Mouse (Mus musculus) hindbrain, embryonic 14.5 days (tissue): ENCODE measurements around the gene Kcnd3. TPM values are rescaled to one million over a fixed set of nuclear protein-coding genes. Genes with fewer than 3 reads are reported as not detected.

ENCODE experiments used
- ATAC-seq: fragments of 200-750 bp; cut with Nextera tagmentation; 2 replicates; pipeline ENCODE4 v1.8.0; 2017; ENCODE audit warnings: moderate number of reproducible peaks, mild to moderate bottlenecking, moderate TSS enrichment, moderate library complexity; ENCODE audit not compliant: low FRiP score
- DNase-seq: peaks from one replicate; pipeline ENCODE4 v3.0.0-alpha.2; 2015; ENCODE audit warnings: low spot score
- H3K27ac ChIP-seq: fragments of 300-500 bp; sonication (generic); 2 replicates; pipeline ENCODE4 v1.5.1; 2014; ENCODE audit warnings: mild to moderate bottlenecking, moderate library complexity
- H3K27me3 ChIP-seq: fragments of 300-500 bp; sonication (generic); 2 replicates; pipeline ENCODE4 v1.6.1; 2014; ENCODE audit warnings: mild to moderate bottlenecking, low read length, mixed read lengths; ENCODE audit not compliant: control insufficient read depth, insufficient read depth
- H3K36me3 ChIP-seq: fragments of 300-500 bp; sonication (generic); replicated peaks from 2 replicates; pipeline ENCODE4 v1.6.1; 2014; ENCODE audit not compliant: control insufficient read depth, insufficient read depth
- H3K4me1 ChIP-seq: fragments of 300-500 bp; sonication (generic); replicated peaks from 2 replicates; pipeline ENCODE4 v1.6.1; 2014; ENCODE audit warnings: antibody characterized with exemption, low read length, mixed read lengths; ENCODE audit not compliant: control insufficient read depth, insufficient read depth
- H3K4me2 ChIP-seq: fragments of 300-500 bp; sonication (generic); replicated peaks from 2 replicates; pipeline ENCODE4 v1.6.1; 2014; ENCODE audit warnings: mild to moderate bottlenecking, moderate library complexity
- H3K4me3 ChIP-seq: fragments of 300-500 bp; sonication (generic); replicated peaks from 2 replicates; pipeline ENCODE4 v1.5.1; 2014; ENCODE audit warnings: mild to moderate bottlenecking, low read length
- H3K9ac ChIP-seq: fragments of 300-500 bp; sonication (generic); 2 replicates; pipeline ENCODE4 v1.6.1; 2014
- H3K9me3 ChIP-seq: fragments of 300-500 bp; sonication (generic); 2 replicates; pipeline ENCODE4 v1.6.1; 2016; ENCODE audit warnings: low read length; ENCODE audit not compliant: control insufficient read depth
- WGBS: fragments of 180-500 bp; shearing (Covaris S2); extraction: QIAGEN DNeasy Blood & Tissue Kit; methylation state at CpG from one replicate; pipeline ENCODE4 v1.1.7; 2014; 5-methylcytosine and 5-hydroxymethylcytosine counted together
- polyA plus RNA-seq: library from polyadenylated mRNA; unstranded; fragments of >200 nt; fragmentation: Nextera tagmentation; extraction: Ambion mirVana; gene quantifications from 2 replicates; pipeline ENCODE4 v1.2.1, GENCODE M21; 2014

Gene Kcnd3
- polyA plus RNA-seq, 1 experiment from 2014 or later = 11.7 TPM

DNA sequence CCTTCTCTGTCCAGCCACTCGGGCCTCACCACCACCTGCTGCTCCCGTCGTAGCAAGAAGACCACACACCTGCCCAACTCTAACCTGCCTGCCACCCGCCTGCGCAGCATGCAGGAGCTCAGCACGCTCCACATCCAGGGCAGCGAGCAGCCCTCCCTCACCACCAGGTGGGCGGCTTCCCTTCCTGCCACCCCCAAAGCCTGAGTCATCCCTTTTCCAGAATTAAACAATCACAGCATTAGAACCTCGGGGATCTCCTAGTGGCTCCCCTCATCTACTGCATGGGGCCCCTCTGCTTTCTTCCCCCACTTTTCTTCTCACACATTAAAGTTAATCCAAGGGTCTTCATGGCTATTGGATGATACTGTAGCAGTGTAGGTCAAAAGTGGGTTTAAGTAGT is 216.0 kb downstream of the Kcnd3 start:
- ATAC-seq (no peak), DNase-seq (no peak)
- Histone ChIP-seq H3K27me3 (no peaks in the 10 kb centered on the region), H3K36me3 (peaks cover 7% of the 10 kb centered on the region; the same call in 1 of the 2 replicates), H3K4me2 (no peak overlapping the region), H3K4me3 (no peak overlapping the region), H3K9ac (no peak overlapping the region), H3K4me1 (no peaks in the 10 kb centered on the region), H3K9me3 (no peaks in the 10 kb centered on the region), H3K27ac (no peak overlapping the region)
- 46% methylated on average over 9 of the region's 9 CpGs for WGBS

GRCm38 (mm10) chr3:105669776-105670175 is 217.6 kb downstream of the Kcnd3 start:
- DNase-seq (no peak), ATAC-seq (no peak)
- 89% methylated on average over 3 of the region's 3 CpGs for WGBS
- no peak overlapping the region for H3K4me3 ChIP-seq
- H3K9ac ChIP-seq = no peak overlapping the region
- no peaks in the 10 kb centered on the region for H3K9me3 ChIP-seq
- H3K27me3 ChIP-seq = no peaks in the 10 kb centered on the region
- no peaks in the 10 kb centered on the region for H3K4me1 ChIP-seq
- H3K4me2 ChIP-seq = no peak overlapping the region
- H3K36me3 ChIP-seq = peaks cover 7% of the 10 kb centered on the region; the same call in 1 of the 2 replicates
- H3K27ac ChIP-seq = no peak overlapping the region

GRCm38 (mm10) chr3:105670801-105671200 is 218.7 kb downstream of the Kcnd3 start:
- H3K27me3 ChIP-seq = no peaks in the 10 kb centered on the region
- H3K9ac ChIP-seq = no peak overlapping the region
- WGBS = 76% methylated on average over 1 of the region's 1 CpGs
- H3K36me3 ChIP-seq = peaks cover 7% of the 10 kb centered on the region; the same call in 1 of the 2 replicates
- no peaks in the 10 kb centered on the region for H3K9me3 ChIP-seq
- H3K4me2 ChIP-seq = no peak overlapping the region
- H3K4me1 ChIP-seq = no peaks in the 10 kb centered on the region
- DNase-seq = no peak
- H3K27ac ChIP-seq = no peak overlapping the region
- ATAC-seq = no peak
- H3K4me3 ChIP-seq = no peak overlapping the region

DNA sequence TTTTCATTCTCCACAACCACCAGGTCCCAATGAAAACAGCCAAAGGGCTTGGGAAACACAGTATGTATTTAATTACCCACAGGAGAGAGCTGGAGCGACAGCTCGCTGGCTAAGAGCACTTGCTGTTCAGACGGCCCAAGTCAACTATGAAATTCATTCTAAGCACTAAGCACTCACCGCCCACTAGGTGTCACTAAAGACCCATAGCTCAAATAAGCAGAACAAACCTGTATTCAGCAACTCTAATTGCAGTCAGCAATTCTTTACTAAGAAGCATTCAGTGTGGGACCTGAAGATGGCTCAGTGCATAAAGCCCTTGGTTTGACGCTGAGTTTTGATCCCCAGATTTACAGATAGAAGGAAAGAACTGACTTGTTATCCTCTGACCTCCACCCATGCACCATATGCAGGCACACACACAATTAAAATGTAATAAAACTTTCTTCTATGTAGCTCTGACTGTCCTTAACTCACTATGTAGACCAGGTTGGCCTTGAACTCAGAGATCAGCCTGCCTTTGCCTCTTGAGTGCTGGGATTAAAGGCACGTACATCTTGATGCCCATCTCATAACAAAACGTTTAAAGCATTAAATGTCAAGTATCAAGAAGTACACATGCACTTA is 222.6 kb downstream of the Kcnd3 start:
- peak; percentile 93 for DNase-seq
- Histone ChIP-seq H3K4me1 (no peaks in the 10 kb centered on the region), H3K9me3 (no peaks in the 10 kb centered on the region), H3K27me3 (no peaks in the 10 kb centered on the region), H3K4me2 (no peak overlapping the region), H3K36me3 (peaks cover 38% of the 10 kb centered on the region), H3K9ac (no peak overlapping the region), H3K4me3 (no peak overlapping the region), H3K27ac (no peak overlapping the region)
- 19% methylated on average over 7 of the region's 7 CpGs for WGBS
- peak; percentile 86 for ATAC-seq

DNA sequence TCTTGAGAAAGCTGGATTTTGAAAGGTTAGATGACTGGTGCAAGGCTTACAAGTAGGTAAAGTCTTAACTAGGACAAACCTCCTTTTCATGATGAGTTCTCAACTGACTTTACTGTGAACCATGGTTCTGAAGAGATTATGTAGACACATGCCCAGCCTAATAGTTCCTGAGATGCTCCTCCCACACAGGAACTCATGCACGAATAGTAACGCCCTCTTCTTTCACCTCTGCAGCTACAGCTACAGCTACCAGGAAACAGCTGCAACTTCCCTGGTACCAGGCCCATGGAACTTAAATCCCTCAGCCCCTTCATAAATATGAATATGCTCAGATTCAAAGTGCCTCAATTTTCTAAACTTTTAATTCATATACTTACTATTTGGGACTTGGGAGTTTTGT is 223.8 kb downstream of the Kcnd3 start:
- no peak for ATAC-seq
- H3K27ac ChIP-seq = no peak overlapping the region
- WGBS = 62% methylated on average over 2 of the region's 2 CpGs
- no peaks in the 10 kb centered on the region for H3K4me1 ChIP-seq
- H3K9ac ChIP-seq = no peak overlapping the region
- DNase-seq = no peak
- no peak overlapping the region for H3K4me3 ChIP-seq
- H3K36me3 ChIP-seq = peaks cover 42% of the 10 kb centered on the region
- no peak overlapping the region for H3K4me2 ChIP-seq
- H3K27me3 ChIP-seq = no peaks in the 10 kb centered on the region
- no peaks in the 10 kb centered on the region for H3K9me3 ChIP-seq

GRCm38 (mm10) chr3:105680346-105680745 is 228.2 kb downstream of the Kcnd3 start:
- H3K27ac ChIP-seq = no peak overlapping the region
- no peak for DNase-seq
- H3K4me3 ChIP-seq = no peak overlapping the region
- no peaks in the 10 kb centered on the region for H3K4me1 ChIP-seq
- H3K36me3 ChIP-seq = peaks cover 74% of the 10 kb centered on the region
- H3K4me2 ChIP-seq = no peak overlapping the region
- no peak overlapping the region for H3K9ac ChIP-seq
- H3K27me3 ChIP-seq = no peaks in the 10 kb centered on the region
- no peak for ATAC-seq
- 92% methylated on average over 7 of the region's 7 CpGs for WGBS
- H3K9me3 ChIP-seq = no peaks in the 10 kb centered on the region

- H3K4me3 ChIP-seq = peak overlapping the region; percentile 89
- ATAC-seq = no peak; the same call in 1 of the 2 replicates
- no peak for DNase-seq
- peak overlapping the region; percentile 89 for H3K9ac ChIP-seq
- peak overlapping the region; percentile 67 for H3K4me2 ChIP-seq
- 10% methylated on average over 57 of the region's 60 CpGs for WGBS
- H3K36me3 ChIP-seq = peaks cover 27% of the 10 kb centered on the region
- H3K9me3 ChIP-seq = no peaks in the 10 kb centered on the region
- H3K27ac ChIP-seq = peak overlapping the region; percentile 76
- peaks cover 8% of the 10 kb centered on the region; the same call in 1 of the 2 replicates for H3K4me1 ChIP-seq
- no peaks in the 10 kb centered on the region for H3K27me3 ChIP-seq
Measured at GRCm38 (mm10) chr3:105686394-105687323, 234.5 kb downstream of the Kcnd3 start.

DNA sequence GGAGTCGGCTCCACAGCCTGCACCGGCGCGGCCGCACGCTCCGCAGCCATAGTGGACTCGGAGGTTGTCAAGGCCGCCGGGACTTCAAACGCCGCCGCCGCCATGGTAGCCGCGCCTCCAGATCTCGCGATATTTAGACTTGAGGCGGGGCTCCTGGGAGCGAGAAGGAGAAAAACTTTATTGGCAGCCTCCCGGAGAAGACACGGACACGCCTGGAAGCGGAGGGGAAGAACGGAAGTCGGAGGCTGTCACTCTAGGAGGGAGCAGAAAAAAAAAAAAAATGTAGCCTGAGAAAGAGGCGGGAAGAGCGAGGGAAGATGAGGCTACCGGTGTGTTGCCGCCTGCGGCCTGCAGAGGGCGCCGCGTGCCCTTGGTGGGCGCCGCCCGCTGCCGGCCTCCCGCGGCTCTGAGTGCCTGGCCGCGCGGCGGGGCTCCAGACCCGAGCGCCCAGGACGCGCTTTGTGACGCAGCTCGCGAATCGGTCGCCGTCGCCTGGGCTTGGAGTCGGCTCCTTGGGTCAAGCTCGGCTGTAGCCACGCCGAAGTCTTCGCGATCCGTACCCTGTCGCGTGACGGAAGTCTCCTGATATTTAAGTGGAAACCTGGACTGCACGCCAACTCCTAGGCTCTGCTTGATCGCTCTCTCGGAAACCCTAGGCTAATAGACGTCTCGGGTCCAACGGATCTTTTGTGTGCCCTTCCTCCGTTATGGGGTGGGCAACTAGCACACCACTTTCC is 235.4 kb downstream of the Kcnd3 start, which contains the start of gene Ddx20:
Gene Ddx20 (minus strand): TSS at position 251 of the 737 bp plus-strand sequence.
- Histone ChIP-seq H3K9me3 (no peaks in the 10 kb centered on the region), H3K4me1 (peaks cover 8% of the 10 kb centered on the region; the same call in 1 of the 2 replicates), H3K9ac (peak within 1 kb of the TSS; percentile 89), H3K27me3 (no peaks in the 10 kb centered on the region), H3K4me3 (peak within 1 kb of the TSS; percentile 89), H3K27ac (peak within 1 kb of the TSS; percentile 76), H3K4me2 (peak within 1 kb of the TSS; percentile 67), H3K36me3 (peaks cover 20% of the 10 kb centered on the region)
- WGBS = under 1% methylated on average over 72 of the region's 72 CpGs
- ATAC-seq = peak; percentile 97
- DNase-seq = peak; percentile 98

DNA sequence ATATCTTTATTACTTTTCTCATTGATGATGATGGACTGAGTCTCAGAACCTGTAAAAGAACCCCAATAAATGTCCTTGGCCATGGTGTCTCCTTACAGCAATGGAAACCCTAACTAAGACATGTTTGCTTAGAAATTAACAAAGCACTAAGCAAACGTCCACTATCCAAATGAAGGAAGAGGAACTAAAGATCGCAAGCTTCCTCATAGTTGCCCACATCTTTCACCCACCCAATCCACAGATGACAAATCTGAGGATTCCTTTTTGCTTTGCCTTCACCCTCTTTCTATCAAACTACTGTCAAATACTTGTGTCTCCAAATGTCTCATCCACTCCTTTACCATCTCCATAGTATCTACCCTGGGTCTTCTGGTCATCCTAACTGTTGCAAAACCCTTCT is 236.4 kb downstream of the Kcnd3 start:
- H3K27ac ChIP-seq = no peak overlapping the region
- no peak overlapping the region for H3K4me3 ChIP-seq
- DNase-seq (no peak), ATAC-seq (no peak)
- H3K36me3 ChIP-seq = peaks cover 10% of the 10 kb centered on the region; the same call in 1 of the 2 replicates
- H3K4me1 ChIP-seq = peaks cover 8% of the 10 kb centered on the region; the same call in 1 of the 2 replicates
- H3K27me3 ChIP-seq = no peaks in the 10 kb centered on the region
- no peak overlapping the region for H3K4me2 ChIP-seq
- 94% methylated on average over 2 of the region's 2 CpGs for WGBS
- H3K9ac ChIP-seq = no peak overlapping the region
- no peaks in the 10 kb centered on the region for H3K9me3 ChIP-seq
